Mouse (Mus musculus) left cerebral cortex, adult 2 months (tissue): Measurements from ENCODE around the gene Tff3. TPM values are rescaled to one million over a fixed set of nuclear protein-coding genes. Genes with fewer than 3 reads are reported as not detected.

Source experiments
- DNase-seq, 2 experiments: peaks; one replicate each; pipeline ENCODE4 v3.0.0; 2021 to 2022; ENCODE audit warnings: low spot score in 2 of 2, mixed read lengths in 1 of 2; ENCODE audit errors: extremely low spot score in 1 of 2
- H3K27ac ChIP-seq: fragments of 200-600 bp; 2 replicates; pipeline ENCODE4 v1.8.1; 2022
- H3K4me3 ChIP-seq: fragments of 200-600 bp; 2 replicates; pipeline ENCODE4 v1.8.1; 2022
- CTCF ChIP-seq: fragments of 200-600 bp; IDR thresholded peaks from 2 replicates; pipeline ENCODE4 v1.8.1; 2022; ENCODE audit warnings: antibody characterized with exemption, mild to moderate bottlenecking, moderate library complexity
- intact Hi-C: fragments of 180-260 bp; cut with DNase I; formaldehyde crosslinking; loops from one replicate; pipeline ENCODE4 v1.15.1; 2025
- total RNA-seq, 2 experiments: library from RNA; stranded (reverse); gene quantifications; 2 replicates each; pipeline ENCODE4 v1.2.3; 2021

Gene Tff3
- total RNA-seq, 2 experiments from 2014 or later = not detected

DNA sequence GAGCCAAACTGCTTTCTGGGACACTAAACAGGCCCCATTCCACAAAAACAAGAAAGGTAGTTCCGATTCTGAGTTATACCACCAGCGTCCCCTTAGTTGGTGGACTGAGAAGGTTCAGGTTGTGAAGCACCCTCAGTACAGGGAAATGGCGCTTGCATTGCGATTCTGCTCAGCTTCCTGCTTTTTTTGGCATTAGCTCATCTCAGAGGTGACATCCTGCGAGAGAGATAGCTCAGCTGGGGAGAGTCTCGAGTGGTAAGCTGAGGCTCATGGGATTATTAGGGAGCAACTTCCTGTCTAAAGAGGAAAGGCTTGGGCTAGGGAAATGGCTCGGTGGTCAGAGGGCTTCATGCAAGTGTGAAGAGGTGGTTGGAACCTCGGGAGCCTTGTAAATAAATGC is 39.6 kb downstream of the Tff3 start:
- Histone ChIP-seq H3K4me3 (no peak overlapping the region), H3K27ac (no peak overlapping the region)
- TF ChIP-seq CTCF = no peak
- intact Hi-C loops = no loop called here
- DNase-seq = no peak

DNA sequence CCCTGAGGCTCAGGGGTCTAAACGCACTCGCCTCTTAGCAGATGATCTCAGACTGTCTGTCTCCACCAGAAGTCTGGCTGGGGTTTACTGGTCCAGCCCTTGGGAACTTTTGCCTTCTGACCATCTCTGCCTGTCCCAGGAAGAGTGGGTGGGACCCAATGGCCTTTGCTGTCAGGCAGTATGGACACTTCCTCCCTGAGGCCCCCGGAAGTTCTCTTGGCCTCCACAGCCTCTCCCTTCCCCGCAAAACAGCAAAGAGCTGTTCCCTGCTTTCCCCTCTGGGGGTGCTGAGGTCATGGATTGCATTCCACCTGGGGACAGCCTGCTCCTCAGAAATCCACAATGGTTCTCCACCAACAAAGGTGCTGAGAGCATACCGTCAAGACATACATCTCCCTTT is 40.7 kb downstream of the Tff3 start:
- DNase-seq = no peak
- TF ChIP-seq CTCF = no peak; the same call in 1 of the 2 replicates
- intact Hi-C loops = no loop called here
- Histone ChIP-seq H3K4me3 (no peak overlapping the region), H3K27ac (no peak overlapping the region)

DNA sequence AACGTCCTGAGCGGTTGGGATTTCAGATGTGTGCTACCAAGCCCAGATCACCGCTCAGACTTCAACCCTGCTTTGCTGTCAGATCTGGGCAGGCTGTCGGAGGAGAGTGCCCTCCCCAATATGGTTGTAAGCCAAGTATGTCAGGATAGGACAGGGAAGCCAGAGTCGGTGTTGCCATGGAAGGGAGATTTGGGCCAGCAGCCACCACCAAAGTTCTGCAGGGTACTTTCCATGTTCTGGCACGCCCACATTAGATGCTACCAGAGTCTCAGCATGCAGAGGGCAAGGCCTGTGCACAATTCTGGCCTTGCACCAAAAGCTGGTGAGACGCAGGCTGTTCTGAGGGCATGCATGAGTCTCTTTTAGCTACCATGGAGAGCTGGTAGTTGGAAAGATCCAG is 43.2 kb downstream of the Tff3 start:
- intact Hi-C loops = no loop called here
- no peak for TF ChIP-seq CTCF
- DNase-seq = no peak
- no peak overlapping the region for H3K4me3 ChIP-seq
- H3K27ac ChIP-seq = no peak overlapping the region

DNA sequence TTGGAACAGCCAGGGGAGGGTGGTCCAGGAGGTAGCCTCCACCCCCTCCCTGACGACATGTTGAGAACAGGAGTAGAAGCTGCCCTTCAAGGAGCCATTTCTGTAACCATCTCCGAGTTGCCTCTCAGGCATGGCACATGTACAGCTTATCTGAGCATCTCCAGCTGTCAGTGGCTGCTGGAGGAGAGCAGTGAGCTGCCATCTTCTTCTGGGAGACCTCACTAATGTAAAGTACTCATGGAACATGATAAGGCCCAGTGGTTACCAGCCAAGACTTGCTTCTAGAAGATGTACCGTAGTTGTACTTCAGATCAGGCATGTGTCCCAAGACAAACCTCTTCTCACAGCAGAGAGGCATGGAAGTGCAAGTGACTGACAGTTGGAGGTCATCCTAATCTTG is 43.9 kb downstream of the Tff3 start:
- Histone ChIP-seq H3K4me3 (no peak overlapping the region), H3K27ac (no peak overlapping the region)
- no peak for TF ChIP-seq CTCF
- intact Hi-C loops = no loop called here
- DNase-seq = no peak

DNA sequence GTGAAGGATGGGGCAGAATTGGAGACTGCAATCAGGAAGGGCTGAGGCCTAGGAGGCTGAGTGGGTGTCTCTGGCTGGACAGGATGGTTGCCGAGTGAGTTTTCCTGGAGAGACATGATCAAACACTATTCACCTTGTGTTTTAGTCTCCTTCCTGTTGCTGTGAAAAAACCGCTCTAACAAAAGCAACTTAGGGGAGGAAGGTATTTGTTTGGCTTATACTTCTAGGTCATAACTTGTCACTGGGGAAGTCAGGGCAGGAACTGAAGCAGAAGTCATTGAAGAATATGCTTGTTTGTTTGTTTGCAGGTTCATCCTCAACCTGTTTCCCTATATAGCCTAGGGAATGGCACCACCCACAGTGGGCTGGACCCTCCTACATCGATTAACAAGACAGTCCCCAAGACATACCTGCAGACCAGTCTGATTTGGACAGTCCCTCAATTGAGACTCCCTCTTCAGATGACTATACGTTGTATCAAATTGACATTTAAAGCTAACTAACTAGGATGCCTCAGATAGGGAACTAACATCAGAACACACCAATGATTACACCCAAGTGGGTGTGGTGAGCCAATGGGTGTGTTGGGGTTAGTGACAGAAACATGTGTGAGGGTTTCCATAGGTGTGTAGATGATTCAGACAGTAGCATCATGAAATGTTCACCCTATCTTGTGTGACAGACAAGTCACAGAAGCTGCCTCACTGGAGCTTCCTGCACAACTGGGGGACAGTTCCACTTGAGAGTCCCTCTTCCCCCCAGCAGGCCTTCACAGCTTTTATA is 47.0 kb downstream of the Tff3 start:
- DNase-seq = no peak
- Histone ChIP-seq H3K4me3 (no peak overlapping the region), H3K27ac (no peak overlapping the region)
- TF ChIP-seq CTCF = no peak
- intact Hi-C loops = no loop called here

DNA sequence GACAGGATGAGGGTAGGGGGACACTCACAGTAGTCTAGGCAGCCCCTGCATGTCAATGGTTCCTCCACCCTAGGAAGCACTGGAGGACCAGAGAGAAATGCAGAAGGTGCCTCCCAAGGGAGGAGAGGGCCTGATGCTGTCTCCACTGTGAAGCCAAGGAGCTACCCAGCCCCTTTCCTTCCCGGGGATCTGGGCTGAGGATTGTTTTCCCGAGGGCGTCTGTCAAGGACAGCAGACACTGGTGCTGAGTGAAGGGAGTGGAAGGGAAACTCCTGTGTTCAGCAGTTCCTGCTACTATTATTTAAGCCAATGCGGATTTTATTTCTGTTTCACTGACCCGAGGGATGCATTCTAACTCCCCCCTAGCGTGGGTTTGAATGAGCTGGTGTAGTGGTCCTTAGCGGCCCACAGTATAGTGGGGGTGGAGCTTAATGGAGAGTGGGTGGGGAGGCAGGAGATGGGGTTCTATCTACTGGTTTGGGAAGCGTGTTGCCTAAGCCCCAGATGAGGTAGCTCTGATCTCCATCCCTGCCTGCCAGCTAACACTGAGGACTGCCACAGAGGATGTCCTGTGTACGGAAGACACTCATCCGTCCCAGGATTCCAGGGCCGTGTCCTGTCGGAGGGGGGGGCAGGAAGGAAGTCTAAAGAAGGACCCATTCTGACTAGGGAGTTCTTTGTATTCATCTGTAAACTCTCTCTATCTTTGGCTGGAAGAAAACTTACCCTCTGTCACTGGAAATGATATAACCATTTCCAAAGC is 50.2 kb downstream of the Tff3 start:
- intact Hi-C loops = no loop called here
- no peak overlapping the region for H3K27ac ChIP-seq

DNA sequence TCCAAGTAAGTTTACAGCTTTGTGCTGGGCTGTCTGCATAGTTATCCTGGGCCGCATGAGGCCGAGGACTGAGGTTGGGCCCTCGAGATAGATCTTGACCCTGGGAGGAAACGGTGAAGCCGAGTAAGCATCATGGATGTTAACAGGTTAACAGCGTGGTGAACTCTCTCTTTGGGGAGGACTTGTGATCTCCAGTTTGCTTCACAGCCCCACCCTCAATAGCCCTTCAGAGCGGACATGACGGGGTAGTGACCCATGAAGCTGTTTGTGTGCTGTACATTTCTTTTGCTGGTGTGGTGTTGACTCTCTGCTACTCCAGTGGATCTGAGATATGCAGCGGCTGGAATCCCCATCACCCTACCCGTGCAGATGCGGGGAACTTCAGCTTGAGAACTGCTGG is 50.9 kb downstream of the Tff3 start:
- H3K4me3 ChIP-seq = no peak overlapping the region
- no peak for DNase-seq
- H3K27ac ChIP-seq = no peak overlapping the region
- no peak for TF ChIP-seq CTCF
- intact Hi-C loops = no loop called here

More for the DNA sequence above, 50.2 kb downstream of the Tff3 start:
- no peak for TF ChIP-seq CTCF
- no peak overlapping the region for H3K4me3 ChIP-seq
- DNase-seq = no peak

DNA sequence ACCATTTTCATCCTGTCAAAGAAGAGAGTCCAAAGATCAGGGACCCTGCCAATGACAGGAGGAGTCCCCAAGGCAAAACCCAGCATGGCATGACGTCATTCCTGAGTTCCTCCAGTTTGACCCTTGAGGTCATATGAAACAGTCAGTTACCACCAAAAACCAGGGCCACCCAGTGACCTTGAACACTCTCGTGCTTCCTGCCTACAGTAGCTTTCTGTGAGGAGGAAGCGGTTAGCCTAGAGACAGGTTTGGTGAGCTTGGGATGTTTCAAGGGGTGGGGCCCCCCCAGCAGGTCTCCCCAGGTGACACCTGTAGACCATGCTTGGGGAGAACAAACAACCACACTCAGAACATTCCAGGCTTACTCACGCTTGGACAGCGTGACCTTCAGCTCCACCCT is 51.9 kb downstream of the Tff3 start:
- DNase-seq = no peak
- no peak overlapping the region for H3K27ac ChIP-seq
- no peak for TF ChIP-seq CTCF
- H3K4me3 ChIP-seq = no peak overlapping the region
- intact Hi-C loops = no loop called here

DNA sequence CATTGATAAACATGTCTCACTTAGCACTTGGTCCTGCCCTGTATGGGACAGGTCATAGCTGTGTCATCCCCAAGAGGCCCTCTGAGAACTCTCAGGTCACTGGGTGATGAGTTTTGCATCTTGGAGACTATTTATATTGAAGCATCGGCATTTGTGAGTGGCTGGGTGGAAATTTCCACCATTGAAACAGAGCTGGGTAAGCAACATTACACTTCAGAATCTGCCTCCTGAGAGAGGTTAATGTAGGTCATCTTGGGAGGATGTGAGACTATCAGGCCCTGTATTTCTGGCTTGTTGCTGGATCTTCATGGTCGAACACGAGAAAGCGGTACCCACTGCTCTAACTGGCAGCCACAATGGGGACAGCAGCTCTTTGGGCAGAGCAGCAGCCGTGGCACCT is 54.0 kb downstream of the Tff3 start:
- no peak for DNase-seq
- Histone ChIP-seq H3K27ac (no peak overlapping the region; the same call in 1 of the 2 replicates), H3K4me3 (no peak overlapping the region)
- intact Hi-C loops = no loop called here
- TF ChIP-seq CTCF = no peak

Other genes with a start within 250 kb of the Tff3 start
- gene Glp1r, start 227.8 kb downstream of the Tff3 start, total RNA-seq = 1 to 10 TPM in 1 of 2 experiments, under 1 TPM in 1; 0.86 to 2.1 TPM
- gene Umodl1, start 175.0 kb downstream of the Tff3 start, total RNA-seq = under 1 TPM; 0.14 to 0.16 TPM
- 10 to 100 TPM; 76.5 to 77.6 TPM for gene Abcg1, start 72.0 kb downstream of the Tff3 start, total RNA-seq
- gene Tff2, start 14.6 kb upstream of the Tff3 start, total RNA-seq = not detected
- gene Tff1, start 35.6 kb upstream of the Tff3 start, total RNA-seq = not detected
- not detected for gene Tmprss3, start 69.3 kb upstream of the Tff3 start, total RNA-seq
- not detected for gene Ubash3a, start 78.2 kb upstream of the Tff3 start, total RNA-seq
- 10 to 100 TPM; 14.5 to 19.8 TPM for gene Rsph1, start 147.7 kb upstream of the Tff3 start, total RNA-seq
- gene Slc37a1, start 157.1 kb upstream of the Tff3 start, total RNA-seq = 10 to 100 TPM in 1 of 2 experiments, 1 to 10 TPM in 1; 9.4 to 12.0 TPM